Mouse (Mus musculus) 416B (cell line): ENCODE data around the gene Cdh12.
"Not testable (repeated sequence)": the region's sequence is repeated elsewhere in the genome, so short reads cannot be mapped to it uniquely, and the experiment has no call there.

Experiments
- DNase-seq: peaks from one replicate; pipeline ENCODE4 v3.0.0; 2011; ENCODE audit warnings: low read depth

The Cdh12 gene

GRCm38 (mm10) chr15:20448861-20449663 is at the start of gene Cdh12:
Gene Cdh12, plus strand, starts transcription at chr15:20449265.
- no peak for DNase-seq

GRCm38 (mm10) chr15:20403596-20403995 is 45.5 kb upstream of the Cdh12 start:
- DNase-seq: peak; percentile 24

- no peak for DNase-seq
These were observed 35.7 kb upstream of the Cdh12 start for GRCm38 (mm10) chr15:20413397-20413796.

GRCm38 (mm10) chr15:20436356-20436755 is 12.7 kb upstream of the Cdh12 start:
- DNase-seq: peak; percentile 51

- DNase-seq: no peak
These were observed 1.5 kb downstream of the Cdh12 start for GRCm38 (mm10) chr15:20450558-20450957.

- no peak for DNase-seq
These were observed 9.4 kb downstream of the Cdh12 start for GRCm38 (mm10) chr15:20458508-20458907.

GRCm38 (mm10) chr15:20462500-20462899 is 13.4 kb downstream of the Cdh12 start:
- no peak for DNase-seq

GRCm38 (mm10) chr15:20463601-20464000 is 14.5 kb downstream of the Cdh12 start:
- no peak for DNase-seq

- DNase-seq: no peak
These were observed 101.9 kb downstream of the Cdh12 start for GRCm38 (mm10) chr15:20550979-20551378.

GRCm38 (mm10) chr15:20571012-20571411 is 121.9 kb downstream of the Cdh12 start:
- no peak for DNase-seq

GRCm38 (mm10) chr15:20582567-20583075 is 133.6 kb downstream of the Cdh12 start:
- no peak for DNase-seq

- no peak for DNase-seq
These were observed 142.5 kb downstream of the Cdh12 start for GRCm38 (mm10) chr15:20591599-20591998.

- not testable (repeated sequence) for DNase-seq
These were observed 156.7 kb downstream of the Cdh12 start for GRCm38 (mm10) chr15:20605751-20606150.

- no peak for DNase-seq
These were observed 185.5 kb downstream of the Cdh12 start for GRCm38 (mm10) chr15:20634593-20634992.

- no peak for DNase-seq
These were observed 190.1 kb downstream of the Cdh12 start for GRCm38 (mm10) chr15:20639155-20639554.

GRCm38 (mm10) chr15:20642905-20643414 is 193.9 kb downstream of the Cdh12 start:
- DNase-seq: no peak

GRCm38 (mm10) chr15:20660221-20660620 is 211.2 kb downstream of the Cdh12 start:
- DNase-seq: no peak

- no peak for DNase-seq
These were observed 217.6 kb downstream of the Cdh12 start, which contains the start of gene Acot10 for GRCm38 (mm10) chr15:20666650-20667049. Gene Acot10, minus strand, starts transcription at chr15:20666750.

GRCm38 (mm10) chr15:20667350-20667749 is 218.3 kb downstream of the Cdh12 start:
- DNase-seq: no peak

GRCm38 (mm10) chr15:20667989-20668388 is 218.9 kb downstream of the Cdh12 start:
- no peak for DNase-seq

GRCm38 (mm10) chr15:20669507-20669906 is 220.4 kb downstream of the Cdh12 start:
- DNase-seq: not testable (repeated sequence)

GRCm38 (mm10) chr15:20682719-20683118 is 233.7 kb downstream of the Cdh12 start:
- DNase-seq: no peak

GRCm38 (mm10) chr15:20684200-20684599 is 235.1 kb downstream of the Cdh12 start:
- DNase-seq: no peak
